Mouse (Mus musculus) CD4-positive helper T cell, adult 2 months (primary cell): ENCODE measurements around the gene Secisbp2.
A peak's percentile ranks its signal among the peaks of the same experiment; 100 is the strongest.

Source experiments
- DNase-seq: peaks from one replicate; pipeline ENCODE4 v3.0.0-alpha.2; 2012; ENCODE audit warnings: low read depth, missing footprints, low spot score

Secisbp2 gene

GRCm38 (mm10) chr13:51681634-51682033, 30.1 kb downstream of the Secisbp2 start:
- DNase-seq: no peak

GRCm38 (mm10) chr13:51685290-51685966, 33.9 kb downstream of the Secisbp2 start:
- DNase-seq: no peak

DNA sequence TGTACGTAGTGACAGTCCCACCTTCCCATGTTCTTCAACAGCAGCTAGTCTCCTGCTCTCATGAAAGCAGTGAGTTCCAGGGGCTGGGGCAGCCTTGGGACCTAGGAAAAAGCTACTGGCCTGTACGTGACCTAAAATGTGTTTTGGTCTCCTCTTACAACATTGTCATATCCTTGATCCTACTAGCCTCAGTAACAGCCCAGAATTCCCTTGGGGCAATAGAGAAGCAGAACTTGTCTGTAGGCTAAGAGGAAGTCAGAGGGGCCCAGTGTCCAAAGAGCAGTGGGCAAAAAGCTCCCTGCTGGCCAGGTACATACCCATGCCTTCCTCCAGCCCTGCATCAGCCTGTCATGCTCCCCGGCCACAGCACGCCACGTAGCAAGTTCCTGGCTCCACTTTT, 35.5 kb downstream of the Secisbp2 start:
- no peak for DNase-seq

GRCm38 (mm10) chr13:51688688-51689087, 37.2 kb downstream of the Secisbp2 start:
- DNase-seq: no peak

DNA sequence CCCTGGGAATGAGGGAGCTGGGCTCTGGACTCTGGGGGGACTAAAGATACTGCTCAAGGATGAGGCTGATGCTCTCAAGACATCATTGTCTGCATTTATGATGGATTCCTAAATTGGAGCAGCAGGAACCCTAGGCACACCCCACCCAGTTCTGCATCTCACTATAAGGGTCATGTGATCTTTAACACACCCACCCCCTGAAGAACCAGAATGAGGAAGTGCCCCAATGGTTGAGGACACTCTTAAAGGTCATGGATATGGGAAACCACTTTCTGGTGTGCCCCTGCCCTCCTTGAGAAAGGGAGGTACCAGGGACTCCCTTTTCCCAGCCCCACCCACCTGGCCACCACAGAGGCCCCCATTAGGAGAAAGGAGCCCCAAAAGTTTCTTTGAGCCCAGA, 45.0 kb downstream of the Secisbp2 start:
- no peak for DNase-seq

DNA sequence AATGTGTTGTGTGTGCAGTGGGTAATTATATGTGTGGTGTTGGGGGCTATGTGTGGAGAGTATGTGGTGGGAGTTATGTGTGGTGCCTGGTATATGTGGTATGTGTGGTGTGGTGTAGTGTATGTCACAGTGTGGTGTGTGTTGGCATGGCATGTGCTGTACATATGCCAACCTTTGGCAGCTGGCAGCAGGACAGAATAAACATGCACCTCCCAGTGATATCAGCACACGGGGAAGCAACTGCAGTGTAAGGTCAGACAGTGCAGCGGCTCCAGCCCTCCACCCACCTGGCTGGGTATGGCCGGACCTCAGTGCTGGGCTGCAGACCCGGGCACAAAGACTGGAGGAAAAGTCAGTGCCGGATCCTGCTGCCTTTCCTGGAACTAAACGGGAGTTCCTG, 46.0 kb downstream of the Secisbp2 start:
- DNase-seq: no peak

- no peak for DNase-seq
Observed at GRCm38 (mm10) chr13:51697897-51698296, 46.4 kb downstream of the Secisbp2 start.

GRCm38 (mm10) chr13:51698318-51698717, 46.8 kb downstream of the Secisbp2 start:
- no peak for DNase-seq

DNA sequence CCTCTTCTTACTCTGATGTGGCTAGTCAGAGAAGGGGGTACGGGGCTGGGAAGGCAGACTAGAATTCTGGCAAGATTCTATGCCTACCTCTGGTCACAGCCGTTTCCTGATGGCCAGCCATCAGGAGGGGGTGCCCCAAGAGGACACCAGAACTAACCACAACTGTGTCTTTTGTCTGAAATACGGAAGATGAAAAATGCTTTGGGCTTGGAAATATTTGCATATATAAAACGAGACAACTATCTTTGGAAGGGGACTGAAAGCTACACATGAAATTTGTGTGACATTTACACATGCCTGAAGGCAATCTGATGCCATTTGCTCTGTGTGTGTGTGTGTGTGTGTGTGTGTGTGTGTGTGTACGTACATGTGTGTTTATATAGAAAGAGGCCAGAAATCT, 52.4 kb downstream of the Secisbp2 start:
- no peak for DNase-seq

- no peak for DNase-seq
Observed at GRCm38 (mm10) chr13:51705882-51706854, 54.7 kb downstream of the Secisbp2 start.

DNA sequence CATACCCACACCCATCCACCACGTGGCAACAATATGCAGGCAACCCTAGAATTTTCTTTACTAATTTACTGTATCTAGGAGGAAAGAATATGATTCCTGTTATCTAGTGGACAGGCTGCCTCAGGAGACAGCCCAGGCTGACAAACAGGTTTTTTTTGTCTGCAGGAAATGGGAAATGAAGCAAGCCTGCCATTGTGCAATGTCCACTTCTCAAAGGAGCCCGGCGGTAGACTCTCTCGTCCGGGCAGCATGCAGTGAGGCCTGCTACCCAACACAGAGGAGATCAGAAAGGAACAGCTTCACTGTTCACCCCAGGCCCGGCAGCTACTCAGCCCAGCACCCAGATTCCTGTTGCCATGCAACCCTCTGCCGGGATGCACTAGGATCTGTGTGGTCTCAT, 59.2 kb downstream of the Secisbp2 start:
- DNase-seq: no peak

GRCm38 (mm10) chr13:51712022-51712421, 60.5 kb downstream of the Secisbp2 start:
- peak; percentile 62 for DNase-seq

- DNase-seq: no peak
Observed at GRCm38 (mm10) chr13:51716350-51717263, 65.1 kb downstream of the Secisbp2 start.

DNA sequence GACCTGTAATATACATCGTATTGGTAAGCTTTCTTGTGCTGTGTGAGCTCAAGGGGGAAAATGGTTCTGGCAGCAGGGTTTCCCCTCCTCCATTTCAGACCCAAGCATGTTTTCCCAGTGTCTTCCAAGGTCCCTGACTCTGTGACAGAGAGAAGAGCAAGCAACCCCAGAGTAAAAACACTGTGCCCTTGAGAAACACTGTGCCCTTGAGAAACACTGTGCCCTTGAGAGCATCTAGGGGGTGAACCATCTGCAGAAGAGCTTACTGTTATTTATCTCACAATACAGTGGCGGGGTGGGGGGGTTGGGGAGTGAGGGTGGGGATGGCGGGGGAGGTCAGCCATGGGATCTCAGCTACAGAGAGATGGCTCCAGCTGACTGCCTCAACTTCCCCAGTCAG, 67.8 kb downstream of the Secisbp2 start:
- DNase-seq: no peak

DNA sequence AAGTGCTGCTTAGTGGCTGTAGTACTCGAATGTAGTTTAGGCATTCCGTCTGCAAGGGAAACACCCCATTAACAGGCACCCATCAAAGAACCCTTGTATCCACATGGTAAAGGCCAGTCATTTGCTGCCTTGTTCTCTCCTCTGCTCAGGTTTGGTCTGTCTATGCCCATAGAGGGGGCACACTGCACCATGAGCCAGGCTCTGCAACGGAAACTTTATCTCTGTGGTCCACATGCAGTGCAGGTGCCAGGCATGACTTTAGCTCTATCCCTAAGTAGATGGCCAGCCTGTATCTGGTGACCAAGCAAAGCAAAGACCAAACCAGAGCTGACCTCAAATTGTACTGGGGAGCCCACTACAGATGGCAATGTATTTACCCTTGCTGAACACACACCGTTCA, 69.1 kb downstream of the Secisbp2 start:
- no peak for DNase-seq

DNA sequence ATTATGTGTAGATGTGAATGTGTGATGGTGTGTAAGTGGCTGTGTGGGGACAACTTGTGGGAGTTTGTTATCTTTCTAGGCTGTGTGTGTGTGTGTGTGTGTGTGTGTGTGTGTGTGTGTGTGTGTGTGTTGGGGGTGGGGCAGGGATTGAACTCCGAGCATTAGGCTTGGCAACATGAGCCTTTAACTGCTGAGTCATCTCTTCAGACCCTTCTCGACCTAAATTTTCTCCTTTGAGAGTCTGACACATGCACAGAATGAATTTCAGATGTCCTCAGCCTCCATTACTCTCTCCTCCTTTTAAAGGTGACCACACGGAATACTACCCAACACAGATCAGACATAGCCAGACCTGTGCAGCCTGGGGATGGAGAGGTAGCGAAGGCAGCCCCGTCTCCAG, 71.6 kb downstream of the Secisbp2 start:
- no peak for DNase-seq

DNA sequence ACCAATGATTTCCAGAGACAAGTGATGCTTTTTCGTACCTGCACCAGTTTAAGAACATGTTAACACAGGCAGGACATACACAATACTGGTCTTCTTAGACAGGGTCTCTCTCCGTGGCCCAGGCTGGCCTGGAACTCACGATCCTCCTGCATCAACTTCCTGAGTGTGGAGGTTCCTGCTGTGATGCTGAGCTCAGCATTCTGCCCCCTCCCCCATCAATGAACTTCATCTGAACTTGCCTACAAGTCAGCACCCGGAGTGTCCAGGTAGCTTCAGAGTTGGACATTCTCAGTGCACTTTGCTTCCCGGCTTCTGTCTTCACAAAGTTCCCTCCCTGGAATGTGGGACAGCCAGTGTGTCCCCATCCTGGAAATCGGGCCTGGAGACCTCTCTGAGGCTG, 73.1 kb downstream of the Secisbp2 start:
- no peak for DNase-seq

DNA sequence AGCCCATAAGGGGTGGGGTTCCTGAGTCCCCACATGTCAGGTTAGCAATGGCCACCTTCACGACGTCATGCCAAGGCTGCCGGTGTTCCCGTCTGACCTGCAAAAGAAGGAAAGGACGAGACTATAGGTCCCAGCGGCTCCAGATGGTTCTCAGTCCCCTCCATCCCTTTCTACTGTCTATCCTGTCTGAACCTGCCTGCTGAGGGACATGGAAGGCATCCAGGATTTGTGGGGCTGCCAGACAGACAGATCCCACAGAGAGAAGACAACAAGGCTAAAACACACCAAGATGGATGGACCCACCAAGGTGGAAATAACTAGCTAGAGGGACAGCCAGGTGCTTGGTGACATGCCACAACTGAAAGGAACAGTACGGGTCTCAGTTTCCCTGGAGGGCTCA, 73.9 kb downstream of the Secisbp2 start:
- DNase-seq: no peak

DNA sequence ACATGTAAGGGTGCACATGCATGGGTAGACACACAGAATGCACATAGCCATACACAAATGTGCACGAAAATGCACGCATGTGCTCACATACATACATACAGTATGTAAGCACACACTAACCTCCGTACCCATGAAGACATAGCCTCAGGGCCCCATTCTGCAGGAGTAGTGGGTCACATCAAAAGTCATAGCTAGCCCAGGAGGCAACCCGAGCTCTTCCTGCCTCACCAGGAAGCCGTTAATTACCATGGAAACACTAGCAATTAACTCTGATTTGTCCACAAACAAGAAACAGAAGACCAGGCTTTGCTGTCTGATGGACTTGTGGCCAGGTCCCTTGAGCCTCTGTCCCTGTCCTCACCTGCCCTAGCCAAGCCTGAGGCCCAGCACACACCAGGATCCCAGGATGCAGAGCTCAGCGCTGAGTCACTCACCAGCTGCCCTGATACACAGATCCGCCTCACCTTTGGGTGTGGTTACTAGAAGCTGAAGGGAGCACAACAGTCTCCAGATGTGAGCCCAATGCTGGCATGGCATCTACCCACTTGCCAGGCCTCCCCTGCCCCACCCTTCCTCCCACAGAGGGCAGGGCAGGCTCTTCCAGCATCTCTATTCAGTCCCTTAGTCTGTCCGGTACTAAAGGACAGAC, 74.6 kb downstream of the Secisbp2 start:
- peak; percentile 61 for DNase-seq

DNA sequence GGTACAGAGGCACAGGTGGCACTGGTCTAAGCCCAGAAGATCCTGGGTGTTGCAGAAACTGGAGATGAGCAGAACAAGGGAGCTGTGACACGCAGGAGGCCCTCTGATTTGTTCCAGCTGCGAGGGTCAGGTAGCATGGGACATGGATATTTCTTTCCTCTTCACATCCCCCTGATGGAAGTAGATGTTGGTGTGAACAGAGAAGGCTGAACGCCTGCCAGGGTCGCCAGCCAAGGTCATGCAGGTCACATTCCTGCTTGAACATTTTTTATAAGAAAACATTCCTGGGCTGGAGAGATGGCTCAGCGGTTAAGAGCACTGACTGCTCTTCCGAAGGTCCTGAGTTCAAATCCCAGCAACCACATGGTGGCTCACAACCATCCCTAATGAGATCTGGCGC, 75.9 kb downstream of the Secisbp2 start:
- no peak for DNase-seq

GRCm38 (mm10) chr13:51729887-51730361, 78.4 kb downstream of the Secisbp2 start:
- peak; percentile 57 for DNase-seq
